Mouse (Mus musculus) left cerebral cortex, adult 6 months (tissue): Measurements from ENCODE around the gene Col28a1. TPM values are rescaled to one million over a fixed set of nuclear protein-coding genes. Genes with fewer than 3 reads are reported as not detected.

Experiments used
- long read RNA-seq, 2 experiments: library from polyadenylated mRNA; unstranded; transcript quantifications; one replicate each; pipeline ENCODE4 v2.0.0; 2019 to 2020
- polyA plus RNA-seq: library from polyadenylated mRNA; unstranded; fragments of <200 nt; fragmentation: Nextera tagmentation; gene quantifications from 2 replicates; pipeline ENCODE4 v1.2.3, GENCODE M21; 2021

Col28a1 gene
- polyA plus RNA-seq: 0.05 and 0.06 TPM in 2 replicates
- long read RNA-seq, experiment 1: 0 reads
- long read RNA-seq, experiment 2: 0 reads

DNA sequence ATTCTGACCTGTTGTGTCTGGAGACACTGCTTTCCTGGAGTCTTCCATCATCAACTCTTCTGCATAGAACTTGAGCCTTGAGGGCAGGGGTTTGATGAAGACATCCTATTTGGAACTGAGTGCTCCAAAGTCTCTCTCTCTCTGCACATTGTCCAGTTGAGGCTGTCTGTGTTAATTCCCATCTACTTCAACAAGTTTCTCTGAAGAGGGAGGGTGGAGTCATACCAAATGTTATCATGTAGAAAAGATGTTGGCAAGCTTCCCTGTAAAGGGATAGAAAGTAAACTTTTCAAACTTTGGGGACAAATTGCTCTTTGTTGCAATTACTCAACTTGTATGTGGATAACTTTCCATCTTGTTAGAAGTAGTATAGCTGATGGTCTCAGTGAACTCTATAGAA lies at the start of gene Col28a1:
TSS of gene Col28a1 (minus strand) at position 101 of the 400 bp plus-strand sequence.

DNA sequence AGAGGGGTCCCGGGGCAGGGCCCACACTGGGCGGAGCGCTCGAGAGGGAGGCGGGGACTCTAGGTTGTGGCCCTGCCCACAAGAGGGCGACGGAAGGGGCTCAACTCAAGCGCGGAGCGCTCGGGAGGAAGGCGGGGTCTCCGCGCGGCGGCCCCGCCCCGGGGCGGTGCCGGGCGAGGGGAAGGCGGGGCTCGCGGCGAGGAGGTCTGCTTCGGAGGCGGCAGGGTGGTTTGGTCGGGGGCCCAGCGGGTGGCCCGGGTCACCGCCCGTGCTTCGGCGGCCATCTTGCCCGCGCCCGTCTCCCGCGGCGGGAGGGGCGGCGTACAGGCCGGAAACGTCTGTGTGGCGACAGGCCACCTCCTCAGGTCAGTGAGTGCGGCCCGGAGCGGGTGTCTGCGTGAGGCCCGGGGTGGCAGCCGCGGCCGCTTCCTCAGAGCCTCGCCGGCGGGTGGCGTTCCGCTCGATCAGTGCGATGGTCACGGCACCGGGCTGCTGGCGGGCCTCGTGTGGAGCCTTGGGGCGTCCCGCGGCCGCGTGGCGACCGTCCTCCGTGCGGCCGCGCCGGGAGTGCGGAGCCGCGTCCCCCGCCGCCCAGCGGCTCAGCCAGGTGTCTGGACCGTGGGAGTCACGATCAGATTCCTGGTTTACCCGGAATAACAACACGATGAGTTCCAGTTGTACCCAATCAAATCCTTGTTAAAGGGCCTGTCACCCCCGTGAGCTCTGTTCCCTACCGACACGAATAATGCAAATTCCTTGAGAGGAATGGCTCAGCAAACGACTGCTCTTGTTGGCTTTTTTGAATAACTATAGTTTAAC lies 16.8 kb upstream of the Col28a1 start, which contains the start of gene Mios:
TSS of gene Mios (plus strand) at position 176 of the 819 bp plus-strand sequence.

Other genes with a start within 250 kb of the Col28a1 start
- 10.8 and 12.7 TPM in 2 replicates for gene Mios, start 16.6 kb upstream of the Col28a1 start, polyA plus RNA-seq
- 42.7 and 47.2 TPM in 2 replicates for gene Rpa3, start 66.6 kb upstream of the Col28a1 start, polyA plus RNA-seq
- 54.0 and 61.0 TPM in 2 replicates for gene Umad1, start 66.7 kb upstream of the Col28a1 start, polyA plus RNA-seq
- gene Gm45062, start 66.8 kb upstream of the Col28a1 start, polyA plus RNA-seq: 0.75 and 6.5 TPM in 2 replicates